18 mouse cellular contexts compared by ENCODE assay signal in genomic region chr6:54827481-54827880, GRCm38 (mm10). TPM values are rescaled to one million over a fixed set of nuclear protein-coding genes. Genes with fewer than 3 reads are reported as not detected.
DNase-seq lines count a peak whose midpoint lies in the region; ATAC-seq and TF ChIP-seq lines count a peak whose summit lies in the region.
"Had no signal": no experiment of that assay in that cellular context is flagged by ENCODE, and none has a peak within 500 bp of the region (broad histone marks: within the 10 kb centered on the region; RNA-seq: fewer than 3 reads in every experiment).

No protein-coding gene starts in this region.

- H3K9ac ChIP-seq in liver, postnatal 0 days (replicated peaks) = no peak overlapping the region
- no peak overlapping the region for H3K9ac ChIP-seq in liver, embryonic 12.5 days
- H3K9ac ChIP-seq in limb, embryonic 14.5 days (ENCODE audit: low read depth, low read length, severe bottlenecking) = no peak overlapping the region
- H3K9ac ChIP-seq: forebrain, embryonic 15.5 days; heart, embryonic 15.5 days; limb, embryonic 15.5 days had no signal

- H3K4me2 ChIP-seq in liver, postnatal 0 days (ENCODE audit: low read depth, low read length) = no peak overlapping the region
- H3K4me2 ChIP-seq in liver, embryonic 12.5 days = no peak overlapping the region
- no peak overlapping the region for H3K4me2 ChIP-seq in limb, embryonic 14.5 days (replicated peaks; ENCODE audit: low read depth, low read length, severe bottlenecking)
- H3K4me2 ChIP-seq: forebrain, embryonic 15.5 days; heart, embryonic 15.5 days; limb, embryonic 15.5 days had no signal

- H3K4me3 ChIP-seq in liver, postnatal 0 days (ENCODE audit: low read depth, low read length) = no peak overlapping the region
- H3K4me3 ChIP-seq in liver, embryonic 12.5 days = no peak overlapping the region
- H3K4me3 ChIP-seq in limb, embryonic 14.5 days (replicated peaks; ENCODE audit: low read length) = no peak overlapping the region
- H3K4me3 ChIP-seq: forebrain, embryonic 15.5 days; heart, adult 2 months; heart, embryonic 15.5 days; hindbrain, embryonic 10.5 days; limb, embryonic 15.5 days had no signal

- DNase-seq in heart, adult 11 months = peak; percentile 89
- no peak for DNase-seq in heart, adult 9 months (ENCODE audit: low spot score in 2 of 2)
- DNase-seq in liver, postnatal 0 days = no peak
- DNase-seq in kidney, adult 9 months = peak; percentile 76
- DNase-seq in limb, embryonic 14.5 days (ENCODE audit: low spot score) = no peak
- DNase-seq in right cerebral cortex, postnatal 10 days (ENCODE audit: low spot score in 2 of 2) = no peak
- DNase-seq in left cerebral cortex, adult 18-20 months (ENCODE audit: low spot score in 2 of 2) = no peak
- DNase-seq: cerebellum, adult 9-11 months; lung, adult 2 months; right cerebral cortex, adult 18-20 months; spleen, adult 18-20 months; thymus, adult 2 months had no signal

- ATAC-seq in liver, postnatal 0 days = no peak
- ATAC-seq in liver, embryonic 12.5 days = no peak
- ATAC-seq in limb, embryonic 14.5 days (ENCODE audit: low FRiP score, low read depth) = peak; percentile 55; the same call in 1 of the 2 replicates
- ATAC-seq: forebrain, embryonic 15.5 days had no signal

- H3K9me3 ChIP-seq in liver, postnatal 0 days (ENCODE audit: low read length) = no peaks in the 10 kb centered on the region
- H3K9me3 ChIP-seq in liver, embryonic 12.5 days (replicated peaks) = no peaks in the 10 kb centered on the region
- no peaks in the 10 kb centered on the region for H3K9me3 ChIP-seq in limb, embryonic 14.5 days (ENCODE audit: control insufficient read depth, low read length)
- H3K9me3 ChIP-seq: forebrain, embryonic 15.5 days; heart, embryonic 15.5 days; limb, embryonic 15.5 days had no signal

- H3K27me3 ChIP-seq in liver, postnatal 0 days (ENCODE audit: insufficient read depth, low read length) = no peaks in the 10 kb centered on the region
- H3K27me3 ChIP-seq in liver, embryonic 12.5 days (replicated peaks) = no peaks in the 10 kb centered on the region
- H3K27me3 ChIP-seq in limb, embryonic 14.5 days (ENCODE audit: control insufficient read depth, insufficient read depth, low read length) = no peaks in the 10 kb centered on the region
- H3K27me3 ChIP-seq: forebrain, embryonic 15.5 days; heart, embryonic 15.5 days; limb, embryonic 15.5 days had no signal

- 62% methylated on average over 5 of the region's 5 CpGs for WGBS in liver, postnatal 0 days (ENCODE audit: insufficient replicate concordance)
- WGBS in liver, embryonic 12.5 days (ENCODE audit: insufficient replicate concordance) = 70% methylated on average over 5 of the region's 5 CpGs
- WGBS in limb, embryonic 14.5 days = 79% methylated on average over 5 of the region's 5 CpGs

- 0 out of 2 replicates have a peak overlapping the region, but pooled peaks have one; percentile 16 for H3K27ac ChIP-seq in liver, postnatal 0 days (ENCODE audit: low read depth)
- no peak overlapping the region for H3K27ac ChIP-seq in liver, embryonic 12.5 days
- no peak overlapping the region for H3K27ac ChIP-seq in limb, embryonic 14.5 days (replicated peaks; ENCODE audit: low read depth, low read length)
- H3K27ac ChIP-seq: forebrain, embryonic 15.5 days; heart, adult 2 months; heart, embryonic 15.5 days; hindbrain, embryonic 10.5 days; limb, embryonic 15.5 days had no signal

- H3K36me3 ChIP-seq in liver, postnatal 0 days (replicated peaks; ENCODE audit: insufficient read depth, low read length) = no peaks in the 10 kb centered on the region
- H3K36me3 ChIP-seq in liver, embryonic 12.5 days = peaks cover 9% of the 10 kb centered on the region; the same call in 1 of the 2 replicates
- H3K36me3 ChIP-seq in limb, embryonic 14.5 days (ENCODE audit: control insufficient read depth, insufficient read depth, low read length) = no peaks in the 10 kb centered on the region
- H3K36me3 ChIP-seq: forebrain, embryonic 15.5 days; heart, embryonic 15.5 days; limb, embryonic 15.5 days had no signal

- no peak for TF ChIP-seq POLR2A in limb, embryonic 14.5 days (IDR thresholded peaks at IDR 0.05; ENCODE audit: borderline replicate concordance, extremely low read depth, insufficient read depth, insufficient read length)

- no peak for TF ChIP-seq CTCF in liver, postnatal 0 days (IDR thresholded peaks at IDR 0.05; ENCODE audit: low read depth)

- peaks cover 17% of the 10 kb centered on the region; the same call in 1 of the 2 replicates for H3K4me1 ChIP-seq in liver, postnatal 0 days (ENCODE audit: insufficient read depth)
- H3K4me1 ChIP-seq in liver, embryonic 12.5 days = peaks cover 60% of the 10 kb centered on the region
- H3K4me1 ChIP-seq in limb, embryonic 14.5 days (ENCODE audit: control insufficient read depth, insufficient read depth, low read length) = peaks cover 9% of the 10 kb centered on the region

- TF ChIP-seq EP300 in liver, postnatal 0 days (IDR thresholded peaks at IDR 0.05; ENCODE audit: low read depth) = no peak

RNA-seq across cellular contexts. Expression of gene Znrf2, which starts 10.8 kb away (rescaled TPM):
- 4.4 and 4.9 TPM in 2 replicates for polyA plus RNA-seq in liver, postnatal 0 days (2015; fragmentation: Nextera tagmentation; extraction: Ambion mirVana)
- polyA plus RNA-seq in liver, embryonic 12.5 days (2016; fragmentation: Nextera tagmentation; extraction: Ambion mirVana) = 2.9 and 3.2 TPM in 2 replicates
- 5.7 and 6.3 TPM in 2 replicates for polyA plus RNA-seq in limb, embryonic 14.5 days (2012; rRNA removed)
- polyA plus RNA-seq in limb, embryonic 14.5 days (2014; fragmentation: Nextera tagmentation; extraction: Ambion mirVana) = 5.3 and 5.5 TPM in 2 replicates
- total RNA-seq in left cerebral cortex, adult 18-20 months (2021) = 10 to 100 TPM; 12.6 to 14.6 TPM

Comparison
In these comparisons a context has a peak if more than half of its experiments do, and no peak if none do; other contexts are left out.
1. DNase-seq: peak in heart, adult 11 months (single experiment) and kidney, adult 9 months (single experiment); none in heart, adult 9 months (0 of 2), liver, postnatal 0 days (single experiment), limb, embryonic 14.5 days (single experiment), right cerebral cortex, postnatal 10 days (0 of 2) and left cerebral cortex, adult 18-20 months (0 of 2).